Mouse (Mus musculus) E14TG2a.4 (cell line): ENCODE results near the gene Stam2.

Source experiments
- H3K27me3 ChIP-seq: 2 replicates; pipeline ENCODE4 v1.6.1; 2014; ENCODE audit warnings: low read length, control low read depth; ENCODE audit not compliant: insufficient read depth
- H3K36me3 ChIP-seq: 2 replicates; pipeline ENCODE4 v1.6.1; 2014; ENCODE audit warnings: low read length, control low read depth; ENCODE audit not compliant: insufficient read depth
- H3K4me1 ChIP-seq: replicated peaks from 2 replicates; pipeline ENCODE4 v1.6.1; 2014; ENCODE audit warnings: low read depth, low read length, control low read depth
- H3K4me3 ChIP-seq: replicated peaks from 2 replicates; pipeline ENCODE4 v1.5.1; 2014; ENCODE audit warnings: mild to moderate bottlenecking, low read length
- H3K9me3 ChIP-seq: 2 replicates; pipeline ENCODE4 v1.6.1; 2014; ENCODE audit warnings: low read length, control low read depth
- CTCF ChIP-seq: conservative IDR thresholded peaks from 2 replicates; pipeline ENCODE4 v1.5.1; 2014; ENCODE audit warnings: low read length
- NANOG ChIP-seq: IDR thresholded peaks from 2 replicates; pipeline ENCODE4 v1.6.1; 2014; ENCODE audit warnings: borderline replicate concordance, low read length, mixed read lengths
- POU5F1 ChIP-seq: IDR thresholded peaks from 2 replicates; pipeline ENCODE4 v1.6.1; 2014; ENCODE audit warnings: low read length, borderline replicate concordance

Stam2 gene

DNA sequence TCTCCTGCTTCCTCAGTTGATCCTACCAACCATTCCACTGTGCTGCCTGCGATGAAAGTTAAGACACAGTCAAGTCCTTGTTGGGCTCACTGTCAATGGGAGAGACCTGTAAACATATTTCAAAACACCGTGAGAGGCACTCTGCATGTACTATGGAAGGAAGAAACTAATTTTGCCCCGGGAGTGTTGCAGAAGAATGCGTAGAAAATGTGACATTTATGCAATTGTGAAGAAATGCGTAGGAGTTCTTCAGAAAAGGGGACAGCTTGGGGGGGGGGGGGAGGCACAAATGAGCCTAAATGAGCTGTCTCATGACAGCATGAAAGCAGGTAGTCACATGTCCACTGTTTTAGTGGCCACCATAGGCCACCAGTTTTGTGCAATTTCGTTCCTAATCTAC is 90.5 kb downstream of the Stam2 start:
- Histone ChIP-seq H3K4me3 (no peak overlapping the region), H3K4me1 (no peaks in the 10 kb centered on the region)
- no peak for TF ChIP-seq NANOG
- TF ChIP-seq CTCF: no peak
- no peak for TF ChIP-seq POU5F1

DNA sequence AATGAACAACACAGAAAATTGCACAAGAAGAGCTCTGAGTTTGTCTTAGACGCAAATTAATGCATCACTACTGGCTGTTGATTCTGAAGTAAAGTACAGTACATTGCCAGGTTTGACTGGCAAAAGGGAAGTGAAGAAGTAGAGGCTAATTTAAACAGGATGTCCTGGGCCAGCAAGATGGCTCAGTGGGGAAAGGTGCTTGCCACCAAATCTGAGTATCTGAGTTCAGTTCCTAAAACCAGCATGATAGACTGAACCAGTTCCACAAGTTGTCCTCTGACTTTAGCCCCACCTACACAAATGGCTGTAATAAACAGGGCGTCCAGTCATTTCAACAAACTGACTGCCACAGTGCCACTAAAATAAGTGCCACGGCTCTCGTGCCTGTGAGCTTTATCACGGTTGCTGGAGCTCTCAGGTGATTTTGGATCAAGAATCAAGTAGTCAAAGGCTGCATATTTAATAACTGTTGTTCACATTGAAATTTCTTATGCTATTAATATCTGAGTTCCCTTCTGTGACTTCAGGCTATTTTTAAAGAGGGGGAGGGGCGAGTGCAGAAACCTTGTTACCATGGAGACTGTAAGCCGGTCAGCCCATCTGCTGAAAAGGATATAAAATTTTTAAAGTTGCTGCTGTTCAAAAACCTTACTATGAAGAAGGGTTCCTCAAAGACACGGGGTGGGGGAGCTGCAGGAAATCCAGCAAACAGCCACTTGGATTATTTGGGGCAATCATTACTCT is 94.7 kb downstream of the Stam2 start:
- no peaks in the 10 kb centered on the region for H3K9me3 ChIP-seq
- H3K27me3 ChIP-seq: no peaks in the 10 kb centered on the region
- H3K4me3 ChIP-seq: no peak overlapping the region
- TF ChIP-seq CTCF: no peak
- no peak for TF ChIP-seq POU5F1
- no peak for TF ChIP-seq NANOG
- H3K4me1 ChIP-seq: no peaks in the 10 kb centered on the region
- no peaks in the 10 kb centered on the region for H3K36me3 ChIP-seq

More for the DNA sequence above, 90.5 kb downstream of the Stam2 start:
- Histone ChIP-seq H3K36me3 (no peaks in the 10 kb centered on the region), H3K9me3 (no peaks in the 10 kb centered on the region), H3K27me3 (no peaks in the 10 kb centered on the region)

DNA sequence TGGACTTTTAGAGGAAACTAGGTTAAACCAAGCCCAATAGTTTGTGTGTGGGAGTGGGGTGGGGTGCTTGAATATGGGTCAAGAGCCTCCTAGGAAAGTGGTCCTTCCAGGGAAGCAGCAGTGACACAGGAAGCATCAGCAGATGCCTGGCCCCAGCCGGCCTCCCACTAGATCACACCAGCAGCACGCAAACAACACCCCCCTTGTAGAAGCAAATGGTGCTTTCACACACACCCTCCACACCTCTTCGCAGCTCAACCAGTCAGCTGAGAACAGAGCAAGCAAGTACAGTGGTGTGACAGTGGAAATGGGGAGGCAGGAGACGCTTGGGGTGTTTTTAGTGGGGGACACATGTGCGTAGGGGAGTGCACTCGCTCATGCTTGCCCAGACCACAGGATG is 98.4 kb downstream of the Stam2 start:
- Histone ChIP-seq H3K36me3 (no peaks in the 10 kb centered on the region), H3K27me3 (no peaks in the 10 kb centered on the region), H3K9me3 (peaks cover 15% of the 10 kb centered on the region), H3K4me1 (peaks cover under 1% of the 10 kb centered on the region), H3K4me3 (no peak overlapping the region)
- no peak for TF ChIP-seq NANOG
- no peak for TF ChIP-seq POU5F1
- TF ChIP-seq CTCF: no peak
